Mouse (Mus musculus) brown adipose tissue, adult 24 weeks (tissue): ENCODE measurements around the gene Pip5k1b. TPM values are rescaled to one million over a fixed set of nuclear protein-coding genes. Genes with fewer than 3 reads are reported as not detected.
A peak's percentile ranks its signal among the peaks of the same experiment; 100 is the strongest.

Experiments
- H3K27ac ChIP-seq: fragments of 200-500 bp; replicated peaks from 2 replicates; pipeline ENCODE4 v1.5.1; 2012; ENCODE audit warnings: low read depth, mild to moderate bottlenecking, low read length
- H3K4me1 ChIP-seq: fragments of 200-500 bp; 2 replicates; pipeline ENCODE4 v1.6.1; 2012; ENCODE audit warnings: low read length, mixed read lengths; ENCODE audit not compliant: control insufficient read depth, insufficient read depth, insufficient read length
- H3K4me3 ChIP-seq: fragments of 200-500 bp; 2 replicates; pipeline ENCODE4 v1.5.1; 2012; ENCODE audit warnings: low read depth, mild to moderate bottlenecking, low read length, moderate library complexity; ENCODE audit not compliant: insufficient read depth
- polyA plus RNA-seq: library from polyadenylated mRNA; stranded (reverse); fragments of >200 nt; gene quantifications from 2 replicates; pipeline ENCODE4 v1.2.4, GENCODE M21; 2012; ENCODE audit not compliant: missing spikeins, insufficient read depth, insufficient read length

Pip5k1b gene
- polyA plus RNA-seq, 1 experiment, result not detected

DNA sequence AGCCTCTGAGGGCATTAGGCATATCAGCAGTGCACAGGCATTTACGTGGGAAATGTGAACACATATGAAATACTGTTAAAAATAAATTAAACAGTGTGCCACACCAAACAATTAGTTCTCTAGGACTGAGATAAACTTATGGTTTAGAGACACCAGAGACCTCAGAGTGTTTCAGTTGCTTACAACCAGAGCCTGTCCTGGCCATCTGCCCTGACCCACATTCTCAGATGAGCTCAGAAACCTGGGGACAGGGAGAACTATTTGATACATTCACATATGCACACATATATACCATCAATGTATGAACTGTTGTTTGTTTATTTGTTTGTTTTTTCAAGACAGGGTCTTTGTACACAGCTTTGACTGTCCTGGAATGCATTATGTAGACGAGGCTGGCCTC is 161.8 kb downstream of the Pip5k1b start:
- no peak overlapping the region for H3K27ac ChIP-seq
- no peak overlapping the region for H3K4me3 ChIP-seq
- no peaks in the 10 kb centered on the region for H3K4me1 ChIP-seq

DNA sequence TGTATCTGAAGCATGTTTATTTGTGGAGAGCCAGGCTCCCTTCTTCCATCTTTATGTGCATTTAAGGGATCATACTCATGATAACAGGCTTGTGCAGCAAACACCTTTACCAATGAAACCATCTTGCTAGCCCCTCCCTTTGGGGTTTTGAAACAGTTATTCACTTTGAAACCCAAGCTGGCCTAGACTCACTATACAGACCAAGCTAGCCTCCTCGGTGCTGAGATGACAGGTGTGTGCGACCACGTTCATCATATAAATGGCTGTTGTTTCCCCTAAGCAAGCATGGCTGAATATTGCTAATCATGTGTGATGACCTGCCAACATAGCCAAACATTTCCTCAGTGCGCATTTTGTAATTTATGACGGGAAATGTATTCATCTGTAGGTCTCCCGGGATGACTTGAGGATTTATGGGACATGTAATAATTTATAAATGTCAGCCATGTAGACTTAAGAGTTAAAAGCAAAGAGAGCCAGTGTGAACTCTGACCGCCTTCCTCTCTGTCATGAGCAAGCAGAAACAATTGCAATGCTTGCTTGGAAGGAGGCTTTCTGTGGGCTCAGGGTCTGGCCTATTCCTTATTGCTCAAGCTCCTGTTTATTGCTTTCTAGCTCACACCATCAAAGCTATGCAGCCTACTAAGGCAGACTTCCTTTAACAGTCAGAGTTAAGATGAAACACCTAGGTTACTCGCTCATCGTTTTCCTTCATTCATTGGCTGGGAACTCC is 164.0 kb downstream of the Pip5k1b start:
- no peaks in the 10 kb centered on the region for H3K4me1 ChIP-seq
- no peak overlapping the region for H3K27ac ChIP-seq
- no peak overlapping the region for H3K4me3 ChIP-seq

DNA sequence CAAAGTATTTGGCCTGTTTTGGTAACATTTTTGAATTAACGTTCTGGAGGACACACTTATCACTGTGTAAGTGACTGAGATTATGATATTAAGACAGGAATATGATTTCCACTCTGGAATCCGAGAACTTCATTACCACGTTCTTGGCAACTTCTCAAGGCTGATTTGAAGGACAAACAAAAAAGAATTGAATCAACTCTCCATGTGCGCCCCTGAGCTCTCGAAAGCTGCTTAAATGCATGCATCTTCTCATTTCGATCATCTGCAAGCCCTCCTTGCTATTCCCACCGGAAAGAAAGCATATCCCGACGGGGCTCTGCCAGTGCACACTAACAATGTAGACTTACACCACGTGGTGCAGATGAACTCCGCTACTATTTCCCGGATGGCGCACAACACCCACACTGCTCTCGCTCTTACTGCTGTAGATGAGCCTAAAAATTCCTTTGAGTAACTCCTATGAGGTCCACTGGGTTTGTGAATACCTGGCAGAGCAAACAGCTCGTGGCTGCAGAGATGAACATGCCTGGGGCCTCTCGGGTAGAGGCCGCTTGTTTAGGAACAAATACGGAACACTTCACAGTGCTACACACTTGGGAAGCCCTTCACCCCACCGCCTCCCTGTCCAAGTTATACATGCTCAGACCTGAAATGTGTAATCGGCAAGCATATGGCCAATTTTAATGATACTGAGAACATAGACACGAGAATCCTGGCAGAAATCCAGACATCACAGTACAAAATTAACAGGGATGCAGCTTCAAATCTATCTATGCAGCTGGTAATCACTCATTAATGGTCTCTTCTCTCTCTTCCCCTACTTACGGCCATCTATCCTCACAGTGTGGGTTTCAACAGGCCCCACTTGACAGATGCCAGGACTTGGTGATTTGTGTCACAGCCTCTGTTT is 168.5 kb downstream of the Pip5k1b start:
- Histone ChIP-seq H3K4me3 (no peak overlapping the region), H3K4me1 (no peaks in the 10 kb centered on the region), H3K27ac (no peak overlapping the region)

DNA sequence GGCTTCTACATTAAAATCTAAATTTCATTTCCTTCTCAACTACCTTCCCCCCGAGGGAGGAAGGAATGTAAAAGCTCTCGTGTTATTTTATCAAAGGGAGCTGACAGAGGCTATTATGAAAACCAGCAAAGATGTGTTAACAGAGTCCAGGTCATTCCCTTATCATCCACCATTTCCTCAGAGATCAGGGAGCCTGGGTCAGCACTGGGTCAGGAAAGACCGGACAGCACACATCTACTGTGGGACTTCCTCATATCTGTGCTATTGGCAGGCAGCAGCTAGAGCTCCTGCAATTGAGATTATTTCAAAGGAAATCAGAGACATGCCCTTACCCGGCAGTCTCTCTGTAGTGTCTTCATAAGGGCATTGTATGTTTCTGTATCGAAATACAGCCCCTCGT is 177.2 kb downstream of the Pip5k1b start:
- H3K27ac ChIP-seq, result no peak overlapping the region
- H3K4me1 ChIP-seq, result no peaks in the 10 kb centered on the region
- no peak overlapping the region for H3K4me3 ChIP-seq

DNA sequence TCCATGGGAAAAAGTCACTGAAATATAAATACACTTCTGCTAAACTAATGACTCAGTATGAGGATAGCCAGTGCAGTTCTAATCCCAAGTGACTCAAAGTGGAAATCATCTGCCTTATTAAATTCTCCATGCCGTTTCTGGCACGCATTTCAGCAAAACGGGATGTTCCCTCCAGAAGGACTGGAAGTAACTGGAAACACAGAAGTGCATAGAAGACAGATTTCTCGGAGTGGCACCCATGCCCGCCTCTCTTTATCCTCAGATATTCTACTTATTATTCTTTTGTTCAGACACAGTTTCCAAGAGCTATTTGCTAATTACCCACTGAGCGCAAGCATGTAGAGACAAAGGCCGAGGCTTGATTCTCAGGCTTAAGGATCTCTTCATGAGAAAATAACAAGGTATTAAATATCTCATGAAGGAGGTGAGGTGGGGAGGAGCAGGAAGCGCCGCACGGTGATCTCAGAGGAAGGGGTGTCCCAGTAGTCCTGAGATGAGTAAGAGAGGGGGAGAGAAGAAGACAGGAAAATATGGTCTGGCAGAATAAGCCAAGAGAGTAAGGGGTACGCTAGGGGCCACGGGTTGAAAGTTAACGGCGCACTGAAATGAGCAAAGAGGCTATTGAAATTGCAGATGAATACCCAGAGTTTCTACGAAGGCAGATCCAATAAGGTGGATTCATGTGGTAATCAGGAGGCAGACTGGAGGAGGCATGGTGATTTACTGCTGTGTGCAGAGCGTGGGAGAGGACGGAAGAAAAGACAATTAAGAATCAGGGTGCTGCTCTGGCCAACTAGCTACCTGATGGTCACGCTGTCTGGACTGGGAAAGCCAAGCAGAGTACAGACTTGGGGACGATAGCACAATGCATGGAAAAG is 183.7 kb downstream of the Pip5k1b start:
- Histone ChIP-seq H3K4me3 (no peak overlapping the region), H3K4me1 (no peaks in the 10 kb centered on the region), H3K27ac (peak overlapping the region; percentile 31; the same call in 1 of the 2 replicates)

DNA sequence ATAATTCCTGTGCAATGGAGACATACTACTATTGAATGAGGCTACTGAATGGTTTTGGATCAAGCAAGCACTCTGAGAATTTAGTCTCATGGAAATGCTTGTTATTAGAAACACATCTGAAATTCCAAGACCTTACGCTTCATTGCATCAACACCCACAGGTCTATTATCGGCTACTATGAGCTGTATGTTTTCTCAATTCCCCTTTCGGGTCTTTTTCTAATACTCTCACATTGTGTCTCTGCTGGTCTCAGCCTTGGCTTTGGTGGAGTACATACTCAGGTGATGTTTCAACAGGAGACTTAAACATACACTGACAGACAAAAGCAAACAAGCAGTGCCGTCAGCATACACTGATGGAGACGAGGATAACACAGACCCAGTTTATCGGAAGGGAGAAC is 187.3 kb downstream of the Pip5k1b start:
- Histone ChIP-seq H3K4me3 (no peak overlapping the region), H3K27ac (no peak overlapping the region), H3K4me1 (no peaks in the 10 kb centered on the region)

DNA sequence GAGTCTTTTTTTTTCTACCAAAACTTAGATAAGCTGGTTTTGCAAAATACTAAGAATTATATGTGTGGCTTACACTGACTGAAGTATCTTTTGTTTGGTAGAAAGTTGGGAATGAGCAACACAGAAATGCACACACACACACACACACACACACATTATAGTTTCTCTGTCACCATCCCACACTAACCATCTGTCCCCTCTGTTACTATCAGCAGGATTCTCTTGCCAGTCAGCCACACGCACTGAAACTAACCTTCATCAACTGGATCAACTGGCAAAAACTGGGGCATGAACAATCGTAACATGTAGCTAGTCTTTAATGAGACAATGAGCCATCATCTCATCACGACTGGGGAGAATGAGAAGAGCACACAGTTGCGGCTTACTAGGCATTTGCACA is 187.9 kb downstream of the Pip5k1b start:
- no peaks in the 10 kb centered on the region for H3K4me1 ChIP-seq
- no peak overlapping the region for H3K27ac ChIP-seq

DNA sequence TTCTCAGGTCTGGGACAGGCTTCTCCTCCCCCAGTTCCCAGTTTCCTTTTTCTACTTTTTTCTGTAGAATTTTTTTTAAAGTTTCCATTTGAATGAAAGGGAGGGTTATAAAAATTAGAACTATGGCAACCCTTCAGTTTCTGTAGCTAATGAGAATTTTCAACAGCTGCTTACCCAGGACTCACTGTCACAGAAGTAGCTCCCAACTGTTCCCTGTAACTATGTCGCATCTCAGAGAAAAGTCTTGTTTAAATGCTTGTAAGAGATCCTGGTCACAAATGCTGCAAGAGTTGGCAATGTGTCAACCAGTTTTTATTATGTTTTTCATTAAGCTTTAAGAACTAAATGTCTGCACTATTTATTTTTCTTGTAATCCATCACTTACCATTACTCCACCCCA is 188.9 kb downstream of the Pip5k1b start:
- no peaks in the 10 kb centered on the region for H3K4me1 ChIP-seq
- no peak overlapping the region for H3K27ac ChIP-seq
- H3K4me3 ChIP-seq, result no peak overlapping the region

More for the DNA sequence above, 187.9 kb downstream of the Pip5k1b start:
- no peak overlapping the region for H3K4me3 ChIP-seq

DNA sequence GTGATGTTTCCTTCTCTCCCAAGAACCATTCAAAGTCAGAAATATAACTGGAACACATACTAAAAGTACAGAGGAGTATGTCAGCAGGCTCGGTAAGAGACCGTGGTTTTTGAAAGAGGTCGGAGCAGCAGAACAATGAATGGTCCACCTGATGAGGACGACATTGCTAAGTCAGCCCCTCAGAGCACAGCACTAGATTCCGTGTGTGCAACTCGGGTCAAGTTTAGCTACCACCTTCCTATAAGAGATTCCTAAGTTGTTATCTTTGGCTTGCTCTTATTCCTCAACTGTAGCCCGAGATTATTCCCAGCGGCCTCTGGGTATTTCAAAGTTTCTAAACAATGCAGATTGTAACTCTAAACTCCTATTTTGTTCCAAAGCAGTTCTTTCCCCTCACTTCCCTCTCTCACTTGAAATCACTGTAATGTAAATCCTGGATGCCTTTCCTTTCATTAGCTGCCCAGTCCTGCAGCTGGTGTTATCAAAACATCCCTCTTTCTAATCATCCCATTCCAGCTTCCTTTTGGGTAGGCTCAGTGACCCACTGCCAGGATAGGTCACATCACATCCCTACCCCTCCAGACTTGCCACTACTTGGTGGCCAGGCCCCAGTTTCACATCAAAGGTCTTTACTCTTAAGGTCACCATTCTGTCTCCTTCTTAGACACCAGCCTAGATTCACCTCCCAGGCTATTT is 192.9 kb downstream of the Pip5k1b start:
- Histone ChIP-seq H3K27ac (no peak overlapping the region), H3K4me1 (no peaks in the 10 kb centered on the region), H3K4me3 (no peak overlapping the region)

DNA sequence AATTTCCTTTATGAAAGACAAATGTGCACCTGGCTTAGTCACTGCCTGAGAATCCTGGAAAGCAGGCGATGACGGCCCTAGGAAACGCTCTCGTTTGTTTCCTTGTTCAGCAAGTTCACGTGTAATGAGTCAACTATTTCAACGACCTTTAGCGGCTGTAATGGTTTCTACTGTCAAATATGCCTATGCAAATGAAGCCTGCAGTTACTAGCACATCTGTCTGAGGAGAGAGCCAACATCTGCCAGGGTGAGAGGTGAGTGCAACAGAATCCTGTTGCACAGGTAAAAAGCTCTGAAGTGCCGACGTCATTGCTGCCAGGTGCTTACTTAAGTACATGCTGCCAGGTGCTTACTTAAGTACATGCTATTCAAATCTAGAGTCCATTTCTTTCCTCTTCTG is 196.4 kb downstream of the Pip5k1b start:
- Histone ChIP-seq H3K4me1 (no peaks in the 10 kb centered on the region), H3K27ac (no peak overlapping the region), H3K4me3 (no peak overlapping the region)

DNA sequence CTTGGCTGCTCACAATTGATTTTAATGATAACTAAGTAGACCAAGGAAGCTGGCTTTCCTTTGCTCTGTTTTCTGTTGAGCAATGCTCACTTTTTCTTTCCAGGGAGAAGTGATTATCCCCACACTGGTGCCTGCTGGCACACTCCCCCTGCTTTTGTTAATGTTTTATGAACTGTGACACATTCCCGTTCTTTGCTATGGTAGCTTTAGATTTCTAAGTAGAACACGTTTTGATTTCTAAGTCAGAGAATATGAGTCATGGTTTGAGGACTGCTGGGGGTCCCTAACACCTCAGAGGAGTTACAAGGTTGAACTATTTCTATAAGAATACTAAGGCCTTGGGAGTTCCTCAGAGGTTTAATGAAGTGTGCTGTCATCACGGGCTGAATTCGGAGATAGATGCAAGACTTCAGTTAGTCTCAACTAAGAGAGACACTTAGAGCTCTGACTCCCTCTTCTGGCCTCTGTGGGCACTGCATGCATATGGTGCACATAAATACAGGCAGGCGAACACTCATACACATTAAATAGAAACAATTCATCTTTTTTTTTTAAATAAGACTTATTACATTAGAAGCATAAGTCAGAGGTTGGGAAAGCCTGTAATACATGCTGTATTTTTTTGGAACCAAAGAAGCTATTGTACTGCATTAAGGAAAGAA is 203.2 kb downstream of the Pip5k1b start:
- Histone ChIP-seq H3K4me3 (no peak overlapping the region), H3K27ac (no peak overlapping the region), H3K4me1 (no peaks in the 10 kb centered on the region)

DNA sequence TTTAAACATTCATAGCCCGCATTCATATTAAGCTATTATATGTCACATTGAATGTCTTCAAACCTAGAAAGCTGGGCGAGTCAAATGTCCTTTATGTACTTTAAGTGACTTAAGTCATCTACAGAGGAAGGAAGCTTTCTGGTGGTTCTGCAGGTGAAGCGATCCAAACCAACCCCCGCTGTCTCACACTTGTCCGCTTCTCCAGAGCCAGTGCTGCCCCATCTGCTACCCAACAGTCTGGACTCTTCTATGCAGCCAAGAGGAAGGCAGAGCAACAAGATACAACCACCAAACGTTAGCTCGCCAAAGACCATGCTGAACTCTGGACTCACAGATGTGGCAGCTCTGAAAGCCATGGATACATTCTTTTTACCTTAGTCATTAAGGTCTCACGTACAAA is 211.2 kb downstream of the Pip5k1b start:
- Histone ChIP-seq H3K27ac (no peak overlapping the region), H3K4me1 (no peaks in the 10 kb centered on the region), H3K4me3 (no peak overlapping the region)

DNA sequence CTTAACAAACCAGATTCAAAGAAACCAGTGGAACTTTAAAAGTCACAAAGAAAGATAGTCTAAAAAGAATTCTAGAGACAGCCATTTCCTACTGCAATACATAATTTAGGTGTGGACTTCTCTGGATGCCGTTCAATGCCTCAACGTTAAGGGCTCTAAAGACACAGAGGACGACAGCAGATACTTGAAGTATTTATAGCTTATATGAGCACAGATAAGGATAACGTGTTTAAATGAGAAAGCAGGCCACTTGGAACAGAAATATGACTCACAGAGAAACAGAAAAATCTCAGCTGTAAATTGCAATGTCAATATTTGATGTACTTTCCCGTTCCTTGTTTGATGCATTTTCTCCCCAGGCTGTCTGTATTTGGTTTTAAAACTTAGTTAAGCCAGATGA is 212.9 kb downstream of the Pip5k1b start:
- no peak overlapping the region for H3K4me3 ChIP-seq
- no peak overlapping the region for H3K27ac ChIP-seq
- no peaks in the 10 kb centered on the region for H3K4me1 ChIP-seq

DNA sequence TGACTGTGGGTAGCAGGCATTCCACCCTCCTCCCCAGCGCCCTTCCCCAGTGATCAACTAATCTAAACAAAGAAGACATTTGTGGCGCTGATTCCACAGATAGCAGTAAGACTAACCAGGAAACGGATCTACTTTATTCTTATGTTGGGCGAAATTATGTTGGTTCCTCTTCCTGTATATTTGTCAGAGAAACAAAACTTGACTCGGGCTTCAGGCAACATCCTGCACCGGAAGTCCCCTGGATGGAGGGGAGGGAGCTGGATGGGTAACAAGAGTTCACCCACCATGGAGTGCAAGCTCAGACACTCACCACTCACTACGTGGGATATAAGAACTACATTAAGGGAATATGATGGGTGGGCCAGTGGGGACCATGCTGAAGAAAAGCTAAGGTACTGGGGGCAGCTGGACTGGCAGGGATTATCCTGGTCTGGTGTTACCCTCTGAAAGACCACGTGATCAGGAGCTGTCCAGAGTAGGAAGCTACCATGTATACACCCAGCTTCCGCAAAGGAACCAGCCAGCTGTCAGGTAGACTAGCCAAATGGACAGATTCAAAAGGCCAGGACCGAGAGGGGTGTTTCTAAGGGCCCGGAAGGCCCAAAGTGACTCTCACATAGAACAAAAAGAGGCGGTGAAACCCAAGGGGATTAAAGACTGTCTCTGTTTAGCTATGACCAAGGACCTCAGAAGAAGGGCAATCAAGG is 219.1 kb downstream of the Pip5k1b start:
- H3K4me3 ChIP-seq, result no peak overlapping the region
- no peaks in the 10 kb centered on the region for H3K4me1 ChIP-seq
- H3K27ac ChIP-seq, result no peak overlapping the region
